Mouse (Mus musculus) testis, adult 2 months (tissue): Measurements from ENCODE around the gene Nkap. TPM values are rescaled to one million over a fixed set of nuclear protein-coding genes. Genes with fewer than 3 reads are reported as not detected.
A peak's percentile ranks its signal among the peaks of the same experiment; 100 is the strongest.
"Not testable (repeated sequence)": the region's sequence is repeated elsewhere in the genome, so short reads cannot be mapped to it uniquely, and the experiment has no call there.

ENCODE experiments used
- H3K27ac ChIP-seq: fragments of 200-500 bp; 2 replicates; pipeline ENCODE4 v1.5.1; 2012; ENCODE audit warnings: low read depth, low read length; ENCODE audit not compliant: control insufficient read depth, insufficient read depth
- H3K27me3 ChIP-seq: fragments of 200-500 bp; 2 replicates; pipeline ENCODE4 v1.6.1; 2012; ENCODE audit warnings: mild to moderate bottlenecking, low read length, moderate library complexity; ENCODE audit not compliant: control insufficient read depth, insufficient read depth
- H3K36me3 ChIP-seq: fragments of 200-500 bp; 2 replicates; pipeline ENCODE4 v1.6.1; 2012; ENCODE audit warnings: mild to moderate bottlenecking, low read length; ENCODE audit not compliant: control insufficient read depth, insufficient read depth
- H3K4me1 ChIP-seq: fragments of 200-500 bp; 2 replicates; pipeline ENCODE4 v1.6.1; 2012; ENCODE audit warnings: low read length; ENCODE audit not compliant: control insufficient read depth, insufficient read depth
- H3K4me3 ChIP-seq: fragments of 200-500 bp; 2 replicates; pipeline ENCODE4 v1.5.1; 2012; ENCODE audit warnings: low read depth, mild to moderate bottlenecking, low read length, moderate library complexity, mixed read lengths; ENCODE audit not compliant: control insufficient read depth
- CTCF ChIP-seq: fragments of 200-500 bp; IDR thresholded peaks from 2 replicates; pipeline ENCODE4 v1.5.1; 2012; ENCODE audit warnings: low read depth, mild to moderate bottlenecking, inconsistent platforms, low read length, moderate library complexity; ENCODE audit not compliant: control insufficient read depth, insufficient read depth, insufficient replicate concordance
- POLR2A ChIP-seq: fragments of 200-500 bp; IDR thresholded peaks from 2 replicates; pipeline ENCODE4 v1.6.1; 2012; ENCODE audit warnings: low read depth, mild to moderate bottlenecking, inconsistent platforms, low read length, moderate library complexity; ENCODE audit not compliant: control insufficient read depth
- polyA plus RNA-seq: library from polyadenylated mRNA; depleted of rRNA; stranded (reverse); fragments of >200 nt; gene quantifications from 2 replicates; pipeline ENCODE4 v1.2.3, GENCODE M21; 2012

Gene Nkap
- polyA plus RNA-seq, 1 experiment, result 0.22 TPM

- H3K4me1 ChIP-seq, result no peaks in the 10 kb centered on the region; the same call in 1 of the 2 replicates
- TF ChIP-seq POLR2A, result no peak
- no peak for TF ChIP-seq CTCF
- no peaks in the 10 kb centered on the region for H3K36me3 ChIP-seq
- no peak overlapping the region for H3K4me3 ChIP-seq
- no peaks in the 10 kb centered on the region for H3K27me3 ChIP-seq
- no peak overlapping the region for H3K27ac ChIP-seq
Measured at GRCm38 (mm10) chrX:37161169-37161568, 34.6 kb downstream of the Nkap start.

- Histone ChIP-seq H3K27ac (no peak overlapping the region), H3K36me3 (no peaks in the 10 kb centered on the region), H3K4me3 (no peak overlapping the region), H3K27me3 (no peaks in the 10 kb centered on the region), H3K4me1 (no peaks in the 10 kb centered on the region; the same call in 1 of the 2 replicates)
- TF ChIP-seq POLR2A (no peak), CTCF (no peak)
Measured at GRCm38 (mm10) chrX:37163115-37163514, 36.5 kb downstream of the Nkap start.

- TF ChIP-seq POLR2A, result no peak
- TF ChIP-seq CTCF, result no peak
- no peak overlapping the region for H3K27ac ChIP-seq
- H3K36me3 ChIP-seq, result no peaks in the 10 kb centered on the region
- no peak overlapping the region for H3K4me3 ChIP-seq
- H3K4me1 ChIP-seq, result no peaks in the 10 kb centered on the region; the same call in 1 of the 2 replicates
- H3K27me3 ChIP-seq, result no peaks in the 10 kb centered on the region
Measured at GRCm38 (mm10) chrX:37167085-37167484, 40.5 kb downstream of the Nkap start.

GRCm38 (mm10) chrX:37168742-37169141 lies 42.1 kb downstream of the Nkap start, which contains the start of gene Akap14:
Gene Akap14, minus strand, starts transcription at chrX:37168842.
- H3K36me3 ChIP-seq, result no peaks in the 10 kb centered on the region
- no peaks in the 10 kb centered on the region for H3K4me1 ChIP-seq
- peak within 1 kb of the TSS; percentile 39 for H3K4me3 ChIP-seq
- H3K27me3 ChIP-seq, result no peaks in the 10 kb centered on the region
- TF ChIP-seq POLR2A, result no peak
- no peak for TF ChIP-seq CTCF
- 0 out of 2 replicates have a peak within 1 kb of the TSS, but pooled peaks have one; percentile 49 for H3K27ac ChIP-seq

- not testable (repeated sequence) for H3K27ac ChIP-seq, H3K27me3 ChIP-seq, H3K4me1 ChIP-seq, H3K36me3 ChIP-seq, H3K4me3 ChIP-seq
Measured at GRCm38 (mm10) chrX:37184401-37184800, 57.8 kb downstream of the Nkap start.

- no peak for TF ChIP-seq CTCF
- TF ChIP-seq POLR2A, result no peak
Measured at GRCm38 (mm10) chrX:37190755-37191104, 64.1 kb downstream of the Nkap start.

GRCm38 (mm10) chrX:37191105-37191743 lies 64.6 kb downstream of the Nkap start, which contains the start of the genes Ndufa1 and Rnf113a1:
Gene Ndufa1, minus strand, starts transcription at chrX:37191163.
Gene Rnf113a1, plus strand, starts transcription at chrX:37191245.
- TF ChIP-seq CTCF (no peak), POLR2A (peak; percentile 60)
- Histone ChIP-seq H3K4me3 (peak within 1 kb of the TSS; percentile 93), H3K36me3 (no peaks in the 10 kb centered on the region), H3K4me1 (peaks cover 4% of the 10 kb centered on the region; the same call in 1 of the 2 replicates), H3K27me3 (no peaks in the 10 kb centered on the region), H3K27ac (peak within 1 kb of the TSS; percentile 87)

More at GRCm38 (mm10) chrX:37190755-37191104, 64.1 kb downstream of the Nkap start:
- Histone ChIP-seq H3K36me3 (no peaks in the 10 kb centered on the region), H3K4me3 (peak overlapping the region; percentile 93), H3K27me3 (no peaks in the 10 kb centered on the region), H3K27ac (peak overlapping the region; percentile 87), H3K4me1 (peaks cover 4% of the 10 kb centered on the region; the same call in 1 of the 2 replicates)

- Histone ChIP-seq H3K36me3 (no peaks in the 10 kb centered on the region), H3K27me3 (no peaks in the 10 kb centered on the region), H3K4me3 (peak overlapping the region; percentile 93), H3K27ac (no peak overlapping the region), H3K4me1 (peaks cover 4% of the 10 kb centered on the region; the same call in 1 of the 2 replicates)
- TF ChIP-seq POLR2A (no peak), CTCF (no peak)
Measured at GRCm38 (mm10) chrX:37191744-37192379, 65.3 kb downstream of the Nkap start.
